Mouse (Mus musculus) thymus, postnatal 10 days (tissue): ENCODE measurements around the gene Lca5l.

ENCODE experiments used
- DNase-seq, 2 experiments: peaks; one replicate each; pipeline ENCODE4 v3.0.0; 2021; ENCODE audit warnings: low spot score in 2 of 2

Lca5l gene

DNA sequence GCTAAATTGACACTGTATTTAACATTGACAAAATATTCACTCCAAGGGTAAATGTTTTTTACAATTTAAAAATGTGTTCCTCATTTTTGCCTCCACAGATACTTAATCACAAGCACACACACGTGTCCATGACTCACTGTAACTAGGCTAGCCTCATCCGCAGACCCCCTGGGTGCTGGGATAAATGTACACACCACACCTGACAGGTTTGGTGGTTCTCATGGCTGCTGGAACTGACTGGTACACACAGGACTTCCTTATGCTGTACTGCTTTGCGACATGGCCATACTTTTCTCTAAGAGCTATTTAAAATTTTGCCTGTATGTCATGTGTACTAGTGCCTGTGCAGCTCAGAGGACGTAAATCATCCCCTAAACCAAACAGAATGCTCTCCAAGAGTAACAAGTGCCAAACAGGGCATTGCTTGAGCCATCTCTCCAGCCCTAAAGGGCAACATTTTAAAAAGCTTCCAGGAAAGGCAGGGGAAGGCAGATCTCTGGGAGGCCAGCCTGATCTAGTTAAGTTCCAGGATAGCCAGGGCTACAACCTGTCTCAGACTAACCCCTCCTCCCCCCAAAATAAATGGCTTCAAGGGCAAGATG, 71.9 kb downstream of the Lca5l start:
- DNase-seq: no peak

DNA sequence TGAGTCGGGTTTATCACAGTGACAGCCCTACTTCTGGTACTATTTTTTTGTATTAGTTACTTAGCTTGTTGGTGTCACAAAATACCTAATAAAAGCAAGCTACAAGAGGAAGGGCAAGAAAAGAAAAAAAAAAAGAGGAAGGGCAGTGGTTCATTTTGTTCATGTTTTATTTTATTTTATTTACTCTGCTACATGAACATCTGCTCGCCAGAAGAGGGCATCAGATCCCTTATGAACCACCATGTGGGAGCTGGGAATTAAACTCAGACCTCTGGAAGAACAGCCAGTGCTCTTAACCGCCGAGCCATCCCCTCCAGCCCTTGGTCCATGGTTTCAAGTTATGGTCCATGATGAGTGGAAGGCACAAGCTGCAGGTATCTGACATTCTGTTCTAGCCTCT, 77.3 kb downstream of the Lca5l start:
- no peak for DNase-seq

DNA sequence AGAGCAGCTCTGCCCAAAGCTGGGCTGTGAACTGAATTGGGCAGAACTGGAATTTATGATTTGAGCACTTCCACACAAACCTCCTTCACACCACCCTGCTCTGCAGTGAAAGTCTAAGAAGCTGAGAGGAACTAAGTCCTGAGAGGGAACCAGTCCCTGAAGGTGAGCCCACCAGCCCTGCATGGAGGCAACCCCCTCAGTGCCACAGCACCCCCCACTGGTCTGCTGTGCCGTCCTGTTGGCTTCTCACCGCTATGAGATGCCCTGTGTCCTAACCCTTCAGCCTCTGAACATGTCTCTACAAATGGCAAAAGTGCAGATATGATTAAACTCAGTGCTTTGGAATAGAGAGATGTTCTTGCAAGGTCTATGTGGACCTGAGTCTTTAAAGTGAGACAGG, 79.3 kb downstream of the Lca5l start:
- no peak for DNase-seq

DNA sequence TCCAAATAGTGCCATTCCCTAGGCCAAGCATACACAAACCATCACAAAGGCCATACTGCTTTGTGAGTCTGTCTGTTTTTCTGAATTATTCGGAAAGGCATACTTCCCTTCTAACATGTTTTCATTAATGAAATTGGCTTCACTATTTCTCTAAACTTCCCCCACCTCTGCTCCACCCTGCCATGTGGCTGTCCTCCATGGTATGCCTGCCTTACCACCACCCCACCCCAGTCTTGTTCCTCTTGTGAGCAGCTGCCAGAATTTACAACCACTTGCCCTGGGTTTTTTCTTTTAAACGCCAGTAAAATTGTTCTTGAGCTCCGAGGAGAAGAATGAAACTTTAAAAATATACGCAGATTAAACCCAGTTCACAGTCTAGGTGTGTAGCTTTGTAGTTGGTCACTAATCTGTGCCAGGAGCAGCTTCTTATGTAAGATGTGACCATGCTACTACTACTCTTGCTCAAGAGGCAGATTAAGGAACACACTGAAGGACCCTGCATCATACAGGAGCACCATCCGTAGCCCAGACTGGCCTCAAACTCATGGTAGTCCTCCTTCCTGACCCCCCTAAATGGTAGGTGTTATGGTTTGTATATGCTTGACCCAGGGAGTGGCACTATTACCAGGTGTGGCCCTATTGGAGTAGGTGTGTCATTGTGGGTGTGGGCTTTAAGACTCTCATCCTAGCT, 81.3 kb downstream of the Lca5l start:
- DNase-seq: no peak

DNA sequence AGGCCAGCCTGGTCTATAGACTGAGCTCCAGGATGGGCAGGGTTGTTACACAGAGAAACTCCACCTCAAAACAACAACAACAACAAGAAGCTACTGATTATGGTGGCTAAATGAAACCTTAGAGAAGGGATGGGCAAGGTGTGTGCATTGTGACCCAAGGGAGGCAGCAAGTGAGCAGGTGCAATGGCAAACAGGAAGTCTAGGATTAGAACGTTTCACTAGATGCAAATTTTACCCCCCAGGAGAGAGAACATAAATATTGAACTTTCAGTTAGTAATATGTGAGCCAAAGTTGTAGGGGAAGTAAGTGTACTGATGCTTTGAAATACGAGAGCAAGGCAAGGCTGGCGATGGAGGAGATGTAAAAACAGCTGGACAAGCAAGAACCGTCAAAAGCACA, 82.4 kb downstream of the Lca5l start:
- no peak for DNase-seq
